Mouse (Mus musculus): ENCODE measurements around the gene Gnl1. TPM values are rescaled to one million over a fixed set of nuclear protein-coding genes. Genes with fewer than 3 reads are reported as not detected.
A peak's percentile ranks its signal among the peaks of the same experiment; 100 is the strongest.
"Not testable (repeated sequence)": the region's sequence is repeated elsewhere in the genome, so short reads cannot be mapped to it uniquely, and the experiment has no call there.

The Gnl1 gene
- polyA plus RNA-seq, 1 experiment from 2014 or later, result 30.6 TPM

GRCm38 (mm10) chr17:35999356-35999755, 19.7 kb downstream of the Gnl1 start:
- Histone ChIP-seq H3K4me1 (ENCODE audit: control insufficient read depth, insufficient read depth, low read length) (peaks cover 7% of the 10 kb centered on the region), H3K27me3 (ENCODE audit: control insufficient read depth, insufficient read depth, low read length) (no peaks in the 10 kb centered on the region), H3K9ac (ENCODE audit: low read length) (no peak overlapping the region), H3K4me3 (ENCODE audit: low read depth, low read length) (no peak overlapping the region), H3K36me3 (ENCODE audit: control insufficient read depth, insufficient read depth, low read length) (no peaks in the 10 kb centered on the region), H3K9me3 (ENCODE audit: control insufficient read depth, low read length) (no peaks in the 10 kb centered on the region), H3K4me2 (no peak overlapping the region), H3K27ac (ENCODE audit: low read depth, low read length) (no peak overlapping the region)
- no peak for DNase-seq (ENCODE audit: low spot score, missing footprints)
- 90% methylated on average over 7 of the region's 7 CpGs for WGBS
- no peak for ATAC-seq (ENCODE audit: low FRiP score)

DNA sequence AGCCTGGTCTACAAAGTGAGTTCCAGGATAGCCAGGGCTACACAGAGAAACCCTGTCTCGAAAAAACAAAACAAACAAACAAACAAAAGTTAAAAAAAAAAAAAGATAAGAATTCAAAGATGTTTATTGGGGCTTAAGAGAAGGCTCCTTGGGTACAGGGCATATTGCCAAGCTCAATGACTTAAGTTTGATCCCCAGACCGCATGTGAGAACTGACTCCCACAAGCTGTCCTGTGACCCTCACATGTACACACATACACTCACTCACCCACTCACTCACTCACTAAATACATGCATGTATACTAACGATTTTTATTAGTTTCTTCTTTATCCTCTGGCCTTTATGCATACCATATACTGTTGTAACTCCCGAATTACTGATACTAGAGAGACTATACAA, 20.7 kb downstream of the Gnl1 start:
- Histone ChIP-seq H3K9me3 (ENCODE audit: control insufficient read depth, low read length) (no peaks in the 10 kb centered on the region), H3K4me2 (no peak overlapping the region), H3K9ac (ENCODE audit: low read length) (no peak overlapping the region), H3K27ac (ENCODE audit: low read depth, low read length) (no peak overlapping the region), H3K4me1 (ENCODE audit: control insufficient read depth, insufficient read depth, low read length) (peaks cover 4% of the 10 kb centered on the region), H3K36me3 (ENCODE audit: control insufficient read depth, insufficient read depth, low read length) (no peaks in the 10 kb centered on the region), H3K27me3 (ENCODE audit: control insufficient read depth, insufficient read depth, low read length) (no peaks in the 10 kb centered on the region), H3K4me3 (ENCODE audit: low read depth, low read length) (no peak overlapping the region)
- WGBS, result 89% methylated on average over 4 of the region's 4 CpGs
- ATAC-seq (ENCODE audit: low FRiP score) (no peak), DNase-seq (ENCODE audit: low spot score, missing footprints) (no peak)

GRCm38 (mm10) chr17:36001121-36001897, 21.7 kb downstream of the Gnl1 start:
- Histone ChIP-seq H3K27me3 (ENCODE audit: control insufficient read depth, insufficient read depth, low read length) (no peaks in the 10 kb centered on the region), H3K9me3 (ENCODE audit: control insufficient read depth, low read length) (no peaks in the 10 kb centered on the region), H3K4me3 (ENCODE audit: low read depth, low read length) (no peak overlapping the region), H3K27ac (ENCODE audit: low read depth, low read length) (no peak overlapping the region), H3K36me3 (ENCODE audit: control insufficient read depth, insufficient read depth, low read length) (no peaks in the 10 kb centered on the region), H3K4me2 (no peak overlapping the region), H3K4me1 (ENCODE audit: control insufficient read depth, insufficient read depth, low read length) (no peaks in the 10 kb centered on the region), H3K9ac (ENCODE audit: low read length) (no peak overlapping the region)
- WGBS, result 95% methylated on average over 12 of the region's 12 CpGs
- no peak for ATAC-seq (ENCODE audit: low FRiP score)
- DNase-seq (ENCODE audit: low spot score, missing footprints), result no peak

DNA sequence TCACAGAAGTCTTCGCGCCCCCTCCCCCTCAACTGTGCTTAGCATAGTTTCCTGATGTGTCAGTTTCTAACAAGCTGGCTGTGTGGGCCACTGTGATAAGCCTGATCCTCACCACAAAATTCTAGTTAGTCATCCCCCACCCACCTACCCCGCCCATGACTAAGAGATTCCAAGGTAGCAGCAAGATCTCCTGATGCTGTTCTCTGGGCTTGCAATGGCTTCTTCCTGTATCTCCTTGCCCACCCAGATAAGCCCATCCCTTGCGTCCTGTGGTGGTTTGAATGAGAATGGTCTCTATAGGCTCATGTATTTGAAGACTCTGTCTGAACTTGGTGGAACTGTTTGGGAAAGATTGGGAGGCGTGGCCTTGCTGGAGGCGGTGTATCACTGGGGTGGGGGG, 22.3 kb downstream of the Gnl1 start:
- no peaks in the 10 kb centered on the region for H3K27me3 ChIP-seq (ENCODE audit: control insufficient read depth, insufficient read depth, low read length)
- no peak overlapping the region for H3K4me2 ChIP-seq
- no peaks in the 10 kb centered on the region for H3K9me3 ChIP-seq (ENCODE audit: control insufficient read depth, low read length)
- no peaks in the 10 kb centered on the region for H3K4me1 ChIP-seq (ENCODE audit: control insufficient read depth, insufficient read depth, low read length)
- no peak overlapping the region for H3K9ac ChIP-seq (ENCODE audit: low read length)
- no peak for DNase-seq (ENCODE audit: low spot score, missing footprints)
- no peak overlapping the region for H3K27ac ChIP-seq (ENCODE audit: low read depth, low read length)
- 96% methylated on average over 6 of the region's 6 CpGs for WGBS
- ATAC-seq (ENCODE audit: low FRiP score), result no peak
- no peaks in the 10 kb centered on the region for H3K36me3 ChIP-seq (ENCODE audit: control insufficient read depth, insufficient read depth, low read length)
- no peak overlapping the region for H3K4me3 ChIP-seq (ENCODE audit: low read depth, low read length)

GRCm38 (mm10) chr17:36003331-36003730, 23.7 kb downstream of the Gnl1 start:
- WGBS, result 94% methylated on average over 7 of the region's 7 CpGs
- no peak overlapping the region for H3K4me2 ChIP-seq
- H3K27me3 ChIP-seq (ENCODE audit: control insufficient read depth, insufficient read depth, low read length), result no peaks in the 10 kb centered on the region
- H3K4me3 ChIP-seq (ENCODE audit: low read depth, low read length), result no peak overlapping the region
- no peak for ATAC-seq (ENCODE audit: low FRiP score)
- no peak overlapping the region for H3K9ac ChIP-seq (ENCODE audit: low read length)
- H3K27ac ChIP-seq (ENCODE audit: low read depth, low read length), result no peak overlapping the region
- H3K9me3 ChIP-seq (ENCODE audit: control insufficient read depth, low read length), result no peaks in the 10 kb centered on the region
- H3K36me3 ChIP-seq (ENCODE audit: control insufficient read depth, insufficient read depth, low read length), result no peaks in the 10 kb centered on the region
- DNase-seq (ENCODE audit: low spot score, missing footprints), result no peak
- no peaks in the 10 kb centered on the region for H3K4me1 ChIP-seq (ENCODE audit: control insufficient read depth, insufficient read depth, low read length)

- H3K4me2 ChIP-seq; H3K9ac ChIP-seq (ENCODE audit: low read length); H3K27me3 ChIP-seq (ENCODE audit: control insufficient read depth, insufficient read depth, low read length); H3K27ac ChIP-seq (ENCODE audit: low read depth, low read length); H3K4me1 ChIP-seq (ENCODE audit: control insufficient read depth, insufficient read depth, low read length); ATAC-seq (ENCODE audit: low FRiP score); H3K9me3 ChIP-seq (ENCODE audit: control insufficient read depth, low read length); DNase-seq (ENCODE audit: low spot score, missing footprints); H3K4me3 ChIP-seq (ENCODE audit: low read depth, low read length); H3K36me3 ChIP-seq (ENCODE audit: control insufficient read depth, insufficient read depth, low read length): not testable (repeated sequence)
- 98% methylated on average over 7 of the region's 7 CpGs for WGBS
Measured at GRCm38 (mm10) chr17:36004409-36004808, 24.8 kb downstream of the Gnl1 start.

- Histone ChIP-seq H3K36me3 (ENCODE audit: control insufficient read depth, insufficient read depth, low read length) (no peaks in the 10 kb centered on the region), H3K4me2 (no peak overlapping the region), H3K4me3 (ENCODE audit: low read depth, low read length) (no peak overlapping the region), H3K4me1 (ENCODE audit: control insufficient read depth, insufficient read depth, low read length) (no peaks in the 10 kb centered on the region), H3K27ac (ENCODE audit: low read depth, low read length) (no peak overlapping the region), H3K9me3 (ENCODE audit: control insufficient read depth, low read length) (no peaks in the 10 kb centered on the region), H3K9ac (ENCODE audit: low read length) (no peak overlapping the region), H3K27me3 (ENCODE audit: control insufficient read depth, insufficient read depth, low read length) (no peaks in the 10 kb centered on the region)
- DNase-seq (ENCODE audit: low spot score, missing footprints) (peak; percentile 28), ATAC-seq (ENCODE audit: low FRiP score) (no peak)
- 94% methylated on average over 5 of the region's 5 CpGs for WGBS
Measured at GRCm38 (mm10) chr17:36014977-36015376, 35.3 kb downstream of the Gnl1 start.

DNA sequence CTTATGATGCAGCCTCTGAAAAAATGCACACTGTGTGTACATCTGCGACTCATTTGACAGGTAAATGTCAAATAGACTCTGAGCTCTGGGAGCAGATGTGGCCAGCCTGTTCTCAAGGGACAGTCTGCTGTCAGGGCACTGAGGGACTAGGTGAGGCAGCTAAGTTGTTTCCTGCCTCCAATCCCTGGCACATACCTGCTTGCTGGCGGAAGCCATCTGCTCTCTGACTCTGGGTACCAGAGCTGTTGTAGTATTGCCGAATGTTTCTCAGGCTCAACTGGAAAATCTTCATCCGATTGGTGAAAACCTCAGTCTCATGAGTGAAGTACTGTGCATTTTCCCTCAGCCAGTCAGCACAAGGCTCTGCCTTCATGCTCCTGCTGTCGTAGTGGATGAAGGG, 37.4 kb downstream of the Gnl1 start:
- Histone ChIP-seq H3K9ac (ENCODE audit: low read length) (no peak overlapping the region), H3K36me3 (ENCODE audit: control insufficient read depth, insufficient read depth, low read length) (no peaks in the 10 kb centered on the region), H3K27ac (ENCODE audit: low read depth, low read length) (no peak overlapping the region), H3K9me3 (ENCODE audit: control insufficient read depth, low read length) (no peaks in the 10 kb centered on the region), H3K4me3 (ENCODE audit: low read depth, low read length) (no peak overlapping the region), H3K27me3 (ENCODE audit: control insufficient read depth, insufficient read depth, low read length) (no peaks in the 10 kb centered on the region), H3K4me1 (ENCODE audit: control insufficient read depth, insufficient read depth, low read length) (no peaks in the 10 kb centered on the region), H3K4me2 (no peak overlapping the region)
- 92% methylated on average over 5 of the region's 5 CpGs for WGBS
- no peak for ATAC-seq (ENCODE audit: low FRiP score)
- peak; percentile 37 for DNase-seq (ENCODE audit: low spot score, missing footprints)

- 71% methylated on average over 2 of the region's 2 CpGs for WGBS
- Histone ChIP-seq H3K4me2 (no peak overlapping the region), H3K9ac (ENCODE audit: low read length) (no peak overlapping the region), H3K36me3 (ENCODE audit: control insufficient read depth, insufficient read depth, low read length) (no peaks in the 10 kb centered on the region), H3K27me3 (ENCODE audit: control insufficient read depth, insufficient read depth, low read length) (no peaks in the 10 kb centered on the region), H3K4me3 (ENCODE audit: low read depth, low read length) (no peak overlapping the region), H3K27ac (ENCODE audit: low read depth, low read length) (no peak overlapping the region), H3K9me3 (ENCODE audit: control insufficient read depth, low read length) (no peaks in the 10 kb centered on the region), H3K4me1 (ENCODE audit: control insufficient read depth, insufficient read depth, low read length) (no peaks in the 10 kb centered on the region)
- no peak for ATAC-seq (ENCODE audit: low FRiP score)
- peak; percentile 60 for DNase-seq (ENCODE audit: low spot score, missing footprints)
Measured at GRCm38 (mm10) chr17:36018979-36019378, 39.3 kb downstream of the Gnl1 start.

All from midbrain, embryonic 11.5 days (tissue).